Mouse (Mus musculus) CH12.LX (cell line): ENCODE data around the gene Slc25a26. TPM values are rescaled to one million over a fixed set of nuclear protein-coding genes. Genes with fewer than 3 reads are reported as not detected.

Experiments
- DNase-seq: peaks from one replicate; pipeline ENCODE4 v3.0.0-alpha.2; 2013; ENCODE audit errors: extremely low read depth
- H3K27ac ChIP-seq: 2 replicates; pipeline ENCODE4 v1.5.1; 2012; ENCODE audit warnings: low read depth, mild to moderate bottlenecking, control low read depth, moderate library complexity; ENCODE audit not compliant: insufficient read depth
- H3K27me3 ChIP-seq: replicated peaks from 2 replicates; pipeline ENCODE3; 2012; ENCODE audit warnings: inconsistent platforms
- H3K36me3 ChIP-seq, 2 experiments: replicated peaks in 1 of 2; 2 replicates each; pipeline versions ENCODE3 to v1.6.1; 2012; ENCODE audit warnings: inconsistent platforms in 1 of 2, low read length in 1 of 2, mild to moderate bottlenecking in 1 of 2, mixed read lengths in 1 of 2, moderate library complexity in 1 of 2; ENCODE audit not compliant: control insufficient read depth in 1 of 2, insufficient read depth in 1 of 2
- H3K4me1 ChIP-seq, 2 experiments: 2 replicates each; pipeline ENCODE4 v1.6.1; 2012; ENCODE audit warnings: inconsistent platforms in 1 of 2, moderate library complexity in 1 of 2; ENCODE audit not compliant: insufficient read depth in 2 of 2, control insufficient read depth in 1 of 2
- H3K4me2 ChIP-seq: 2 replicates; pipeline ENCODE4 v1.6.1; 2012; ENCODE audit warnings: low read depth, mild to moderate bottlenecking, control low read depth; ENCODE audit not compliant: poor library complexity, insufficient read depth, severe bottlenecking
- H3K4me3 ChIP-seq, 3 experiments: fragments of 150-350 bp in 1 of 3; sonication (generic) in 1 of 3; replicated peaks in 1 of 3; 2 replicates each; pipeline versions ENCODE3 to v1.5.1; 2011 to 2012; ENCODE audit warnings: low read depth in 2 of 3, low read length in 2 of 3, mild to moderate bottlenecking in 2 of 3, moderate library complexity in 2 of 3, control low read depth in 1 of 3, improper control_type of control experiment in 1 of 3, inconsistent platforms in 1 of 3, mixed read lengths in 1 of 3; ENCODE audit not compliant: poor library complexity in 1 of 3
- H3K79me2 ChIP-seq: replicated peaks from 2 replicates; pipeline ENCODE4 v1.6.1; 2012; ENCODE audit warnings: mild to moderate bottlenecking, moderate library complexity; ENCODE audit not compliant: control insufficient read depth, poor library complexity, insufficient read depth, severe bottlenecking; ENCODE audit errors: extremely low read depth
- H3K9ac ChIP-seq: 2 replicates; pipeline ENCODE4 v1.6.1; 2012; ENCODE audit warnings: low read depth, mild to moderate bottlenecking, control low read depth, moderate library complexity; ENCODE audit not compliant: insufficient read depth
- H3K9me3 ChIP-seq: replicated peaks from 2 replicates; pipeline ENCODE3; 2012; ENCODE audit warnings: low read length, inconsistent platforms, mixed read lengths
- BHLHE40 ChIP-seq: IDR thresholded peaks from 2 replicates; pipeline ENCODE4 v1.6.1; 2011; ENCODE audit warnings: mild to moderate bottlenecking, low read depth, low read length, improper control_type of control experiment
- CTCF ChIP-seq, 2 experiments: IDR thresholded peaks in 1 of 2; conservative IDR thresholded peaks in 1 of 2; 2 replicates each; pipeline ENCODE4 v1.5.1; 2011 to 2012; ENCODE audit warnings: low read depth in 2 of 2, low read length in 2 of 2, improper control_type of control experiment in 1 of 2, inconsistent platforms in 1 of 2, mild to moderate bottlenecking in 1 of 2, moderate library complexity in 1 of 2
- E2F4 ChIP-seq: IDR thresholded peaks from 2 replicates; pipeline ENCODE4 v1.6.1; 2011; ENCODE audit warnings: low read depth, low read length, improper control_type of control experiment; ENCODE audit not compliant: insufficient replicate concordance
- EP300 ChIP-seq: IDR thresholded peaks from 2 replicates; pipeline ENCODE4 v1.6.1; 2011; ENCODE audit warnings: low read length, improper control_type of control experiment
- IRF4 ChIP-seq: IDR thresholded peaks from 2 replicates; pipeline ENCODE4 v1.6.1; 2014; ENCODE audit warnings: low read depth, mild to moderate bottlenecking, inconsistent platforms, low read length, improper control_type of control experiment
- JUND ChIP-seq: conservative IDR thresholded peaks from 2 replicates; pipeline ENCODE4 v1.6.1; 2011; ENCODE audit warnings: low read depth, low read length, improper control_type of control experiment
- MAFK ChIP-seq: IDR thresholded peaks from 2 replicates; pipeline ENCODE4 v1.6.1; 2011; ENCODE audit warnings: low read length, improper control_type of control experiment; ENCODE audit not compliant: insufficient replicate concordance
- MAX ChIP-seq: IDR thresholded peaks from 2 replicates; pipeline ENCODE4 v1.6.1; 2011; ENCODE audit warnings: low read length, improper control_type of control experiment
- MEF2A ChIP-seq: IDR thresholded peaks from 2 replicates; pipeline ENCODE4 v1.6.1; 2014; ENCODE audit warnings: low read depth, mild to moderate bottlenecking, inconsistent platforms, low read length, improper control_type of control experiment, borderline replicate concordance
- MXI1 ChIP-seq: IDR thresholded peaks from 2 replicates; pipeline ENCODE4 v1.6.1; 2011; ENCODE audit warnings: mild to moderate bottlenecking, low read depth, low read length, improper control_type of control experiment
- NELFE ChIP-seq: IDR thresholded peaks from 2 replicates; pipeline ENCODE4 v1.6.1; 2011; ENCODE audit warnings: low read depth, low read length, improper control_type of control experiment
- PAX5 ChIP-seq: IDR thresholded peaks from 2 replicates; pipeline ENCODE4 v1.6.1; 2012; ENCODE audit warnings: low read length, inconsistent platforms, mixed read lengths
- POLR2AphosphoS2 ChIP-seq: IDR thresholded peaks from 2 replicates; pipeline ENCODE4 v1.6.1; 2011; ENCODE audit warnings: low read depth, low read length, improper control_type of control experiment
- RAD21 ChIP-seq: IDR thresholded peaks from 2 replicates; pipeline ENCODE4 v1.6.1; 2011; ENCODE audit warnings: low read depth, mild to moderate bottlenecking, low read length, improper control_type of control experiment, moderate library complexity
- RCOR1 ChIP-seq: conservative IDR thresholded peaks from 2 replicates; pipeline ENCODE4 v1.6.1; 2012; ENCODE audit warnings: low read depth, mild to moderate bottlenecking, inconsistent platforms, low read length, improper control_type of control experiment
- TCF12 ChIP-seq: IDR thresholded peaks from 2 replicates; pipeline ENCODE4 v1.6.1; 2014; ENCODE audit warnings: low read depth, mild to moderate bottlenecking, inconsistent platforms, low read length, improper control_type of control experiment
- UBTF ChIP-seq: IDR thresholded peaks from 2 replicates; pipeline ENCODE4 v1.6.1; 2012; ENCODE audit warnings: low read depth, mild to moderate bottlenecking, inconsistent platforms, low read length, improper control_type of control experiment, moderate library complexity
- USF1 ChIP-seq: IDR thresholded peaks from 2 replicates; pipeline ENCODE4 v1.6.1; 2014; ENCODE audit warnings: low read depth, mild to moderate bottlenecking, inconsistent platforms, low read length, improper control_type of control experiment
- dilution Hi-C: fragments of 300-500 bp; cut with MboI; formaldehyde crosslinking; loops from 2 replicates; pipeline ENCODE4 v1.14.3; 2020; ENCODE audit warnings: low sequenced_read_pairs; ENCODE audit not compliant: extremely low pct_unique_long_range_greater_than_20kb, extremely low pct_ligation_motif_present
- in situ Hi-C: fragments of 300-500 bp; cut with MboI; formaldehyde crosslinking; loops from 3 replicates; pipeline ENCODE4 v1.14.3; 2019; ENCODE audit warnings: low sequenced_read_pairs, low pct_ligation_motif_present, low pct_unique_long_range_greater_than_20kb, mixed read lengths
- polyA plus RNA-seq: library from polyadenylated mRNA; unstranded; fragments of >175 nt; gene quantifications from 2 replicates; pipeline ENCODE4 v1.2.1, GENCODE M21; 2012; ENCODE audit warnings: low read depth; ENCODE audit not compliant: insufficient read length
- total RNA-seq, 2 experiments: library from RNA; depleted of rRNA; stranded (reverse); fragments of 300-350 nt in 1 of 2; fragments of >200 nt in 1 of 2; gene quantifications; 2 replicates each; pipeline ENCODE4 v1.2.3; 2012 to 2014

Gene Slc25a26
- total and polyA plus RNA-seq, 3 experiments, result 5.5 to 9.9 (median 5.9) TPM

GRCm38 (mm10) chr6:94584147-94584695 is 84.1 kb downstream of the Slc25a26 start:
- dilution Hi-C loops, result no loop called here
- H3K4me3 ChIP-seq, result no peak overlapping the region
- no peak overlapping the region for H3K9ac ChIP-seq
- no peak overlapping the region for H3K4me2 ChIP-seq
- peaks cover 0 to 21% of the 10 kb centered on the region in 2 experiments for H3K36me3 ChIP-seq
- H3K27me3 ChIP-seq, result no peaks in the 10 kb centered on the region
- no peaks in the 10 kb centered on the region for H3K79me2 ChIP-seq
- DNase-seq, result no peak
- H3K9me3 ChIP-seq, result peaks cover 2% of the 10 kb centered on the region
- TF ChIP-seq IRF4 (no peak), BHLHE40 (no peak), USF1 (no peak), MXI1 (no peak), E2F4 (no peak), RCOR1 (no peak)
- in situ Hi-C loops, result no loop called here
- no peaks in the 10 kb centered on the region for H3K4me1 ChIP-seq
- H3K27ac ChIP-seq, result no peak overlapping the region

GRCm38 (mm10) chr6:94584976-94585375 is 84.8 kb downstream of the Slc25a26 start:
- H3K9ac ChIP-seq, result no peak overlapping the region
- DNase-seq, result no peak

GRCm38 (mm10) chr6:94588365-94588764 is 88.2 kb downstream of the Slc25a26 start:
- Histone ChIP-seq H3K27ac (no peak overlapping the region), H3K9me3 (peaks cover 2% of the 10 kb centered on the region), H3K36me3 (peaks cover 2 to 15% of the 10 kb centered on the region in 2 experiments), H3K79me2 (no peaks in the 10 kb centered on the region), H3K9ac (no peak overlapping the region), H3K4me1 (no peaks in the 10 kb centered on the region), H3K27me3 (no peaks in the 10 kb centered on the region)
- dilution Hi-C loops, result no loop called here
- TF ChIP-seq MAFK (0 out of 2 replicates have a peak, but pooled peaks have one; percentile 51), RAD21 (no peak), PAX5 (no peak), POLR2AphosphoS2 (no peak)
- TF ChIP-seq, all 38 proteins: peak for 1
- no peak for DNase-seq
- in situ Hi-C loops, result no loop called here
- Histone ChIP-seq H3K4me3 (no peak overlapping the region), H3K4me2 (no peak overlapping the region)

More at GRCm38 (mm10) chr6:94584976-94585375, 84.8 kb downstream of the Slc25a26 start:
- Histone ChIP-seq H3K4me3 (no peak overlapping the region), H3K27me3 (no peaks in the 10 kb centered on the region), H3K9me3 (peaks cover 2% of the 10 kb centered on the region), H3K36me3 (peaks cover 0 to 20% of the 10 kb centered on the region in 2 experiments), H3K4me2 (no peak overlapping the region), H3K79me2 (no peaks in the 10 kb centered on the region), H3K27ac (no peak overlapping the region), H3K4me1 (no peaks in the 10 kb centered on the region)
- TF ChIP-seq PAX5, result no peak
- no peak for TF ChIP-seq MAFK
- no peak for TF ChIP-seq MAX
- no peak for TF ChIP-seq CTCF (conservative IDR thresholded peaks at IDR 0.05 in 1 of 2, IDR thresholded peaks at IDR 0.05 in 1 of 2; ENCODE audit: low read depth in 2 of 2, low read length in 2 of 2)
- no peak for TF ChIP-seq BHLHE40
- no peak for TF ChIP-seq TCF12
- no peak for TF ChIP-seq IRF4
- TF ChIP-seq UBTF, result no peak
- TF ChIP-seq NELFE, result no peak
- TF ChIP-seq JUND, result no peak
- TF ChIP-seq MXI1, result no peak
- TF ChIP-seq MEF2A, result no peak
- no peak for TF ChIP-seq EP300
- dilution Hi-C loops (no loop called here), in situ Hi-C loops (no loop called here)
